Mouse (Mus musculus) liver, embryonic 14.5 days (tissue): ENCODE measurements around the gene Pcdh9. TPM values are rescaled to one million over a fixed set of nuclear protein-coding genes. Genes with fewer than 3 reads are reported as not detected.
"Not testable (repeated sequence)": the region's sequence is repeated elsewhere in the genome, so short reads cannot be mapped to it uniquely, and the experiment has no call there.

Experiments
- ATAC-seq: fragments of 200-750 bp; cut with Nextera tagmentation; 2 replicates; pipeline ENCODE4 v1.8.0; 2017; ENCODE audit warnings: moderate number of reproducible peaks, mild to moderate bottlenecking, moderate library complexity; ENCODE audit not compliant: insufficient read depth
- DNase-seq, 3 experiments: peaks; one replicate each; pipeline ENCODE4 v3.0.0-alpha.2; 2012 to 2013; ENCODE audit warnings: low read depth in 3 of 3, low spot score in 3 of 3
- H3K27ac ChIP-seq: fragments of 300-500 bp; sonication (generic); 2 replicates; pipeline ENCODE4 v1.5.1; 2014; ENCODE audit warnings: moderate library complexity, mild to moderate bottlenecking, control low read depth, inconsistent platforms
- H3K27me3 ChIP-seq: fragments of 300-500 bp; sonication (generic); 2 replicates; pipeline ENCODE4 v1.6.1; 2014; ENCODE audit warnings: mild to moderate bottlenecking, low read length, moderate library complexity; ENCODE audit not compliant: control insufficient read depth, insufficient read depth
- H3K36me3 ChIP-seq: fragments of 300-500 bp; sonication (generic); replicated peaks from 2 replicates; pipeline ENCODE4 v1.6.1; 2014; ENCODE audit warnings: low read depth; ENCODE audit not compliant: control insufficient read depth, insufficient read depth
- H3K4me1 ChIP-seq, 2 experiments: fragments of 200-500 bp in 1 of 2; fragments of 300-500 bp in 1 of 2; sonication (generic) in 1 of 2; replicated peaks; 2 replicates each; pipeline ENCODE4 v1.6.1; 2012 to 2014; ENCODE audit warnings: antibody characterized with exemption in 1 of 2, inconsistent platforms in 1 of 2, low read length in 1 of 2; ENCODE audit not compliant: control insufficient read depth in 2 of 2, insufficient read depth in 2 of 2
- H3K4me2 ChIP-seq: fragments of 300-500 bp; sonication (generic); 2 replicates; pipeline ENCODE4 v1.6.1; 2014; ENCODE audit warnings: low read depth, mild to moderate bottlenecking, control low read depth, moderate library complexity
- H3K4me3 ChIP-seq, 2 experiments: fragments of 200-500 bp in 1 of 2; fragments of 300-500 bp in 1 of 2; sonication (generic) in 1 of 2; 2 replicates each; pipeline ENCODE4 v1.5.1; 2012 to 2014; ENCODE audit warnings: low read depth in 2 of 2, low read length in 2 of 2, mild to moderate bottlenecking in 2 of 2, control low read depth in 1 of 2, inconsistent platforms in 1 of 2, moderate library complexity in 1 of 2; ENCODE audit not compliant: insufficient read depth in 1 of 2
- H3K9ac ChIP-seq: fragments of 300-500 bp; sonication (generic); replicated peaks from 2 replicates; pipeline ENCODE4 v1.6.1; 2014; ENCODE audit warnings: mild to moderate bottlenecking, control low read depth, moderate library complexity
- H3K9me3 ChIP-seq: fragments of 300-500 bp; sonication (generic); 2 replicates; pipeline ENCODE4 v1.6.1; 2016; ENCODE audit warnings: low read length, mixed read lengths; ENCODE audit not compliant: control insufficient read depth
- CTCF ChIP-seq: IDR thresholded peaks from 2 replicates; pipeline ENCODE4 v1.5.1; 2016; ENCODE audit warnings: antibody characterized with exemption, low read depth, control low read depth
- EP300 ChIP-seq: IDR thresholded peaks from 2 replicates; pipeline ENCODE4 v1.6.1; 2016; ENCODE audit warnings: antibody characterized with exemption, low read depth
- WGBS: fragments of 180-500 bp; shearing (Covaris S2); extraction: QIAGEN DNeasy Blood & Tissue Kit; methylation state at CpG from one replicate; pipeline ENCODE4 v1.1.7; 2014; ENCODE audit not compliant: insufficient replicate concordance; 5-methylcytosine and 5-hydroxymethylcytosine counted together
- polyA plus RNA-seq, 2 experiments: library from polyadenylated mRNA; depleted of rRNA in 1 of 2; stranded (reverse) in 1 of 2; unstranded in 1 of 2; fragments of >200 nt; fragmentation: Nextera tagmentation in 1 of 2; extraction: Ambion mirVana in 1 of 2; gene quantifications; 2 replicates each; pipeline versions ENCODE4 v1.2.1 to v1.2.3; 2012 to 2014

The Pcdh9 gene
- polyA plus RNA-seq, 2 experiments: 0.06 to 0.23 TPM

GRCm38 (mm10) chr14:93253411-93253810 is 637.1 kb downstream of the Pcdh9 start:
- Histone ChIP-seq H3K4me2 (no peak overlapping the region), H3K36me3 (no peaks in the 10 kb centered on the region), H3K27me3 (no peaks in the 10 kb centered on the region), H3K27ac (no peak overlapping the region), H3K4me3 (no peak overlapping the region), H3K9me3 (no peaks in the 10 kb centered on the region), H3K4me1 (no peaks in the 10 kb centered on the region), H3K9ac (no peak overlapping the region)
- 43% methylated on average over 1 of the region's 1 CpGs for WGBS
- ATAC-seq (no peak), DNase-seq (no peak)
- TF ChIP-seq CTCF (no peak), EP300 (no peak)

- DNase-seq (no peak), ATAC-seq (no peak)
- H3K4me1 ChIP-seq: no peaks in the 10 kb centered on the region
- no peak overlapping the region for H3K4me2 ChIP-seq
- no peak overlapping the region for H3K27ac ChIP-seq
- TF ChIP-seq EP300 (no peak), CTCF (no peak)
- H3K27me3 ChIP-seq: no peaks in the 10 kb centered on the region
- 50% methylated on average over 3 of the region's 3 CpGs for WGBS
- H3K36me3 ChIP-seq: no peaks in the 10 kb centered on the region
- H3K4me3 ChIP-seq: no peak overlapping the region
- H3K9me3 ChIP-seq: no peaks in the 10 kb centered on the region
- H3K9ac ChIP-seq: no peak overlapping the region
Measured at GRCm38 (mm10) chr14:93240263-93240662, 650.2 kb downstream of the Pcdh9 start.

- no peaks in the 10 kb centered on the region for H3K4me1 ChIP-seq
- no peak overlapping the region for H3K27ac ChIP-seq
- no peak overlapping the region for H3K4me2 ChIP-seq
- 59% methylated on average over 3 of the region's 3 CpGs for WGBS
- H3K27me3 ChIP-seq: no peaks in the 10 kb centered on the region
- ATAC-seq (no peak), DNase-seq (no peak)
- H3K9ac ChIP-seq: no peak overlapping the region
- no peaks in the 10 kb centered on the region for H3K36me3 ChIP-seq
- H3K4me3 ChIP-seq: no peak overlapping the region
- no peak for TF ChIP-seq EP300
- no peak for TF ChIP-seq CTCF
- H3K9me3 ChIP-seq: no peaks in the 10 kb centered on the region
Measured at GRCm38 (mm10) chr14:93234333-93234732, 656.1 kb downstream of the Pcdh9 start.

GRCm38 (mm10) chr14:93233599-93233998 is 656.9 kb downstream of the Pcdh9 start:
- Histone ChIP-seq H3K27ac (no peak overlapping the region), H3K4me3 (no peak overlapping the region), H3K4me2 (no peak overlapping the region), H3K36me3 (no peaks in the 10 kb centered on the region), H3K9ac (no peak overlapping the region), H3K4me1 (no peaks in the 10 kb centered on the region), H3K9me3 (no peaks in the 10 kb centered on the region), H3K27me3 (no peaks in the 10 kb centered on the region)
- no peak for ATAC-seq
- TF ChIP-seq CTCF (no peak), EP300 (no peak)
- DNase-seq: no peak
- 56% methylated on average over 6 of the region's 6 CpGs for WGBS

GRCm38 (mm10) chr14:93214846-93215245 is 675.6 kb downstream of the Pcdh9 start:
- not testable (repeated sequence) for DNase-seq, H3K9me3 ChIP-seq, H3K4me2 ChIP-seq, H3K27ac ChIP-seq, H3K4me1 ChIP-seq, H3K4me3 ChIP-seq, H3K36me3 ChIP-seq, ATAC-seq, H3K9ac ChIP-seq, H3K27me3 ChIP-seq
- 82% methylated on average over 4 of the region's 15 CpGs for WGBS
